Mouse (Mus musculus) spleen, postnatal 10 days (tissue): Measurements from ENCODE around the gene Tent4a.

ENCODE experiments used
- DNase-seq, 2 experiments: peaks; one replicate each; pipeline ENCODE4 v3.0.0; 2021 to 2022; ENCODE audit warnings: low spot score in 2 of 2

The Tent4a gene

GRCm38 (mm10) chr13:69481634-69482505 lies 52.5 kb downstream of the Tent4a start:
- DNase-seq = no peak

GRCm38 (mm10) chr13:69481026-69481425 lies 53.4 kb downstream of the Tent4a start:
- DNase-seq = no peak

- DNase-seq = no peak
Observed at GRCm38 (mm10) chr13:69479906-69480305, 54.5 kb downstream of the Tent4a start.

GRCm38 (mm10) chr13:69478703-69479102 lies 55.7 kb downstream of the Tent4a start:
- DNase-seq = no peak

DNA sequence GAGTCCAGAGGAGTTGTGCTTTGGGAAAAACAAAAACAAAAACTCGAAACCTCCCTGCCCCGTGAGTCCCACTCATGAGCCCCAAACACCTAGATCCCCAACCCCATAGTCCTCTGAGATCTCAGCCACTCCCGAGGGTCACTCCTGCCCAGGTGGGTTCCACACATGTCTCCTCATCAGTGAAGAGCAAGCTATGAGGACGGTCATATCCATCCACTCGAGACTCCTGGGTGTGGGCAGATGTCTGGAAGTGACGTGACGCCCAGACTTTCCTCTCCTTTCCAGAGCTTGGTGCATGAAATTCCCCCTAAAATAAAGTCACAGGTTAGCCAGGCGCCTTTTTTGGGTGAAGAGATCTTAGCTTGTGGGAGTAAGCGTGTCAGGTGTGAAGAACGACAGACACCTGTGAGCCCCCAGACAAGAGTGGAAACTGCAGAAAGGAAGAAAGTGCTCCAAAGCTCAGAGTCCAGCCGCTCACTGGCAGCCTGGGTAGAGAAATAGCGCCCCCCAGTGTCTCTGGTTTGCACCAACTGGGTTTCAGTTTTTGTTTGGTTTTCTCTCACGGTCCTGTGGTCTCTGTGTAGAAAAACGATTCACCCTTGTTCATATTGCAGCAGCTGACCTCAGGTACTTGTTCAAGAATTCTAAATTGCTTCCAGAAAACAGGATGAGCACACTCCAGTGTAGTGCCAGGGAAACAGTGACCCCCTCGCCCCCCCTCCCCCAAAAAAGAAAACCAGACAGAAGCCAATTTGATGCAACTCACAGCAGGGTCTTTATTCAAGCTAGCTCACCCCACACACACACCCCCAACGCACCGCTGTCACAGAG lies 73.6 kb downstream of the Tent4a start:
- DNase-seq = peak in 1 of 2 experiments; percentile 26

DNA sequence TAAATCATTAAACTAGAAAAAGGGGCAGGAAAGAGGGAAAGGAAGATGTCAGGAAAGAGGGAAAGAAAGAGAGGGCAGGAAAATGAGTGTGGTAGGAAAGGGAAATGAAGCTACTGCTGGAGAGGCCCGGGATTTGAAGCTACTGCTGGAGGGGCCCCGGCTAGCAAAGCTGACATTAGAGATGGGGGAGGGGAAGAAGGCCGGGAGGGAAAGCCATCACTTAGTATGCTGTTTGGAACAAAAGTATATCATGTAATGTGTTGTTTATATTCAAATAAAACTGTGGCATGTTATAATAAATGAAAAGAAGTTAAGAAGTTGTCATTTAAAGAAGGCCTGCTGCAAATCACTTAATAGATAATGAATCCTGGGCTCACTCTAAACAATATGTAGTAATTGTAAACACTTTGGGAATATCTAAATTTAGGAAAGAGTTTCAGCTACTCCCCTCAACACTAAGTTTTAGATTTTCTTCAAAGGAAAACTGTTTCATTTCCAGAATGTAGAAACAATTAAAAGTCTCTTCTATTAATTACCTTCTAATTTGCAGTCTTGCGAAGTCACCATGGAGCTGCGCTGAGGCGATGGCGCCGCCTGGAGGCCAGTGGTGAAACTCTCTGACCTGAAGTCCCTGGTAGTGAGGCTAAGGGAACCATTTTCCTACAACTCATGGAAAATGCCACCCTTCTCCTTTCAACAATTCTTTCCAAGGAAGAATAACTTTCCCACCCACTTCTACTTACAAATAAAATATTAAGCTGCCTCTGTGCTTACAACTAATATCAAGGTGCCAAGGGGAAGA lies 74.6 kb downstream of the Tent4a start:
- DNase-seq = peak in 1 of 2 experiments; percentile 39

GRCm38 (mm10) chr13:69458891-69459290 lies 75.5 kb downstream of the Tent4a start:
- no peak for DNase-seq

GRCm38 (mm10) chr13:69458461-69458860 lies 76.0 kb downstream of the Tent4a start:
- no peak for DNase-seq

DNA sequence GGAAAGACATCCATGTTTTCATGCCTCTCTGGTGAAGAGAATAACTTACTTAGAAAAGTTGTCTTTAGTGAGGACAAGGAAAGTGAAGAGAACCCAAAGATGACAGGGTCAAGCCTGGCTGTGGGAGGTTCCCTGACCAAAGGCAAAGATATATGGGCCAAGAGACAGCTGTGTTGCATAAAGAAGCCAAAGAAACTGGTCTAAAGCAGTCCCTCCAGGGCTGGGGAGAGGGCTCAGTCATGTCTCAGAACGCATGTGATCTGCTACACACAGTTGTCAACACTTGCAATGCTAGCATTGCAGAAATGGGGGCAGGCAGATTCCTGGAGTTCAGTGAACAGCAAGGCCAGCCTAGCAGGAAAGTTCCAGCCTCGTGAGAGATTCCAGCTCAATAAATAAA lies 77.3 kb downstream of the Tent4a start:
- no peak for DNase-seq

DNA sequence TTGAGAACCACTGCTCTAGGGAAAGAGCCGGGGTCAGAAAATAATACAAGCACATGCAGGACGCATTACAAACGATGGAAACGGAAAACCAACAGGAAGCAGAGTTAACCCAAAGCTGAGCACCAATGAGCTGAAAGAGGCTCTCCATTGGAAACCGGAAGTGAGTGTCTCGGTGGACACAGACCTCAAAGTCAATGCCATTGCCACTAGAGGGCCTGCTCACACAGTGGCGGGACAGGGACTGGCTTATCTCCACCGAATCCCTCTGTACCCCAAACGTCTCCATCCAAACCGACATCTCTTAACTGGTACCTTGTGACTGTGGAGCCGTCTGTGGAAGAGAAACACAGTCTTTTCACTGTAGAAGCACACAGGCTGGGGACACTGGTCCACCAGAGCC lies 77.8 kb downstream of the Tent4a start:
- no peak for DNase-seq

- no peak for DNase-seq
Observed at GRCm38 (mm10) chr13:69455476-69456175, 78.8 kb downstream of the Tent4a start.
